Mouse (Mus musculus) myocyte (in vitro differentiated cells): Measurements from ENCODE around the gene Xpnpep1. TPM values are rescaled to one million over a fixed set of nuclear protein-coding genes. Genes with fewer than 3 reads are reported as not detected.

Source experiments
- H3K27me3 ChIP-seq: one replicate; pipeline ENCODE4 v1.6.1; 2011; ENCODE audit not compliant: control insufficient read depth, insufficient read depth, insufficient read length
- H3K36me3 ChIP-seq: one replicate; pipeline ENCODE4 v1.6.1; 2011; ENCODE audit not compliant: control insufficient read depth, insufficient read depth
- H3K4me2 ChIP-seq: one replicate; pipeline ENCODE4 v1.6.1; 2011; ENCODE audit warnings: low read depth, control low read depth
- H3K4me3 ChIP-seq: one replicate; pipeline ENCODE4 v1.5.1; 2011; ENCODE audit warnings: mild to moderate bottlenecking, control low read depth, moderate library complexity
- H3K79me2 ChIP-seq: one replicate; pipeline ENCODE4 v1.6.1; 2011; ENCODE audit not compliant: control insufficient read depth, insufficient read depth
- H3ac ChIP-seq: one replicate; pipeline ENCODE4 v1.6.1; 2011; ENCODE audit not compliant: control insufficient read depth, insufficient read length
- CEBPB ChIP-seq: IDR thresholded peaks from 2 replicates; pipeline ENCODE4 v1.6.1; 2011; ENCODE audit warnings: mild to moderate bottlenecking, moderate library complexity; ENCODE audit not compliant: poor library complexity, insufficient read depth, severe bottlenecking
- E2F4 ChIP-seq: IDR thresholded peaks from one replicate; pipeline ENCODE4 v1.6.1; 2011; ENCODE audit warnings: mild to moderate bottlenecking, control low read depth, moderate library complexity; ENCODE audit not compliant: insufficient read depth
- MAX ChIP-seq: IDR thresholded peaks from one replicate; pipeline ENCODE4 v1.6.1; 2011; ENCODE audit warnings: low read depth, mild to moderate bottlenecking, control low read depth
- MYOD1 ChIP-seq, 3 experiments: IDR thresholded peaks; one replicate each; pipeline ENCODE4 v1.6.1; 2011; ENCODE audit warnings: control low read depth in 2 of 3, low read depth in 2 of 3, mild to moderate bottlenecking in 2 of 3, moderate library complexity in 1 of 3; ENCODE audit not compliant: insufficient read length in 2 of 3, control insufficient read depth in 1 of 3
- MYOG ChIP-seq, 3 experiments: IDR thresholded peaks; one replicate each; pipeline ENCODE4 v1.6.1; 2011; ENCODE audit warnings: control low read depth in 2 of 3, low read depth in 2 of 3, mild to moderate bottlenecking in 2 of 3; ENCODE audit not compliant: insufficient read length in 2 of 3, control insufficient read depth in 1 of 3, insufficient read depth in 1 of 3
- POLR2A ChIP-seq: IDR thresholded peaks from one replicate; pipeline ENCODE4 v1.6.1; 2011; ENCODE audit warnings: low read depth, mild to moderate bottlenecking, control low read depth, moderate library complexity; ENCODE audit not compliant: insufficient read length
- POLR2AphosphoS2 ChIP-seq: IDR thresholded peaks from one replicate; pipeline ENCODE4 v1.6.1; 2011; ENCODE audit warnings: low read depth, control low read depth; ENCODE audit not compliant: insufficient read length
- REST ChIP-seq: IDR thresholded peaks from one replicate; pipeline ENCODE4 v1.6.1; 2011; ENCODE audit warnings: mild to moderate bottlenecking, control low read depth, moderate library complexity; ENCODE audit not compliant: insufficient read depth, insufficient read length
- SRF ChIP-seq: IDR thresholded peaks from one replicate; pipeline ENCODE4 v1.6.1; 2011; ENCODE audit warnings: low read depth; ENCODE audit not compliant: control insufficient read depth, insufficient read length
- TCF12 ChIP-seq: IDR thresholded peaks from one replicate; pipeline ENCODE4 v1.6.1; 2011; ENCODE audit warnings: mild to moderate bottlenecking, control low read depth; ENCODE audit not compliant: poor library complexity, insufficient read depth, severe bottlenecking
- TCF3 ChIP-seq: IDR thresholded peaks from one replicate; pipeline ENCODE4 v1.6.1; 2011; ENCODE audit warnings: low read depth, control low read depth; ENCODE audit not compliant: insufficient read length
- USF1 ChIP-seq: IDR thresholded peaks from one replicate; pipeline ENCODE4 v1.6.1; 2011; ENCODE audit warnings: low read depth, mild to moderate bottlenecking, control low read depth, moderate library complexity
- polyA plus RNA-seq: library from polyadenylated mRNA; unstranded; fragments of >200 nt; fragmentation: generic; extraction: Trizol; gene quantifications from one replicate; pipeline ENCODE4 v1.2.1, GENCODE M21; 2012; ENCODE audit warnings: missing spikeins

Xpnpep1 gene
- polyA plus RNA-seq, 1 experiment = 172 TPM

DNA sequence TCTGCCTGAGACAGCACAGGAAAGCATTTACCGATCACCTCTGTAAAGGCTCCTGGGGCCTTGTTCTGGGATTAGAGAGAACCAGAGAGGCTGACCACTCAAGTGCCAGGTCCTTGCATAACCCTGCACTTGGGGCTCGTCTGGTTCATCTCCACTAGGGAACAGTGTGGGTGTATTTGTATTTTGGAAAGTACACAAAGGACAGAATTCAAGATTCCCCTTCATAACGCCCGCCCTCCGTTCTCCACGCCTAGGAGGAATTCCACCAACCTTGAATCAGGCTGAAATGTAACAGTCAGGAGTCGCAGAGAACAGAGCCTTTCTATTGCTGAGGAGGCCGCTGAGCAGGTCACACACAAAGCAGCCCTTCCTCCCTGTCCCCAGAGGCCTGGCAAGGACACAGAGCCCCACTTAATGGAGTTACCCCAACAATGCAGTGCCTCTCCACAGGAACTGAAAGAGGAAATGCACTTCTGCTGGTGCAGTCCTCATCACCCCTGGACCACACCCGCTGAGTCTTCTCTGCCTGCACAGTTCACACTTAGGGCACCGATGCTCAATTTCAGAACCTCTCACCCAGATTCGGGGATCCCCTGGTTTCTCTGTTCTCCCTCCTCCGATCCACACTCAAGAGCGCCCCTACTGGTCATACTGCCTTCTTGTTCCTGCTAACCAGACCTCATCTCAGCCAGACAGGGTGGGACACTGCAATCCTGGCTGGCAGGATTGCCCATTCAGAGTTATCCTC, 20.1 kb downstream of the Xpnpep1 start:
- Histone ChIP-seq H3K4me2 (no peak overlapping the region), H3ac (no peak overlapping the region), H3K27me3 (no peaks in the 10 kb centered on the region), H3K36me3 (peaks cover 8% of the 10 kb centered on the region), H3K4me3 (no peak overlapping the region), H3K79me2 (no peaks in the 10 kb centered on the region)
- TF ChIP-seq POLR2AphosphoS2 = no peak
- TF ChIP-seq MYOD1 (IDR thresholded peaks at IDR 0.05; ENCODE audit: control insufficient read depth in 1 of 3, insufficient read length in 2 of 3, low read depth in 2 of 3) = no peak
- no peak for TF ChIP-seq POLR2A
- no peak for TF ChIP-seq CEBPB
- TF ChIP-seq REST = no peak
- TF ChIP-seq TCF12 = no peak
- no peak for TF ChIP-seq MAX
- TF ChIP-seq SRF = no peak
- no peak for TF ChIP-seq TCF3
- no peak for TF ChIP-seq USF1
- TF ChIP-seq E2F4 = no peak

- Histone ChIP-seq H3K4me2 (no peak overlapping the region), H3K36me3 (peaks cover 5% of the 10 kb centered on the region), H3K4me3 (no peak overlapping the region), H3ac (no peak overlapping the region), H3K79me2 (no peaks in the 10 kb centered on the region), H3K27me3 (no peaks in the 10 kb centered on the region)
- TF ChIP-seq MAX (no peak), TCF12 (no peak), POLR2AphosphoS2 (no peak), POLR2A (no peak), MYOG (IDR thresholded peaks at IDR 0.05; ENCODE audit: control insufficient read depth in 1 of 3, insufficient read depth in 1 of 3, insufficient read length in 2 of 3, low read depth in 2 of 3) (no peak), REST (no peak), SRF (no peak), E2F4 (no peak), CEBPB (no peak), MYOD1 (IDR thresholded peaks at IDR 0.05; ENCODE audit: control insufficient read depth in 1 of 3, insufficient read length in 2 of 3, low read depth in 2 of 3) (no peak), TCF3 (no peak), USF1 (no peak)
Observed at GRCm38 (mm10) chr19:53017954-53018353, 22.1 kb downstream of the Xpnpep1 start.

GRCm38 (mm10) chr19:53017248-53017647, 22.8 kb downstream of the Xpnpep1 start:
- H3K27me3 ChIP-seq = no peaks in the 10 kb centered on the region
- H3K4me3 ChIP-seq = no peak overlapping the region
- no peaks in the 10 kb centered on the region for H3K79me2 ChIP-seq
- no peak overlapping the region for H3K4me2 ChIP-seq
- no peak for TF ChIP-seq MYOG (IDR thresholded peaks at IDR 0.05; ENCODE audit: control insufficient read depth in 1 of 3, insufficient read depth in 1 of 3, insufficient read length in 2 of 3, low read depth in 2 of 3)
- no peak overlapping the region for H3ac ChIP-seq
- H3K36me3 ChIP-seq = peaks cover 4% of the 10 kb centered on the region

- H3K36me3 ChIP-seq = peaks cover 6% of the 10 kb centered on the region
- TF ChIP-seq MAX (no peak), TCF12 (no peak), MYOG (IDR thresholded peaks at IDR 0.05; ENCODE audit: control insufficient read depth in 1 of 3, insufficient read depth in 1 of 3, insufficient read length in 2 of 3, low read depth in 2 of 3) (no peak), MYOD1 (IDR thresholded peaks at IDR 0.05; ENCODE audit: control insufficient read depth in 1 of 3, insufficient read length in 2 of 3, low read depth in 2 of 3) (no peak), E2F4 (no peak), POLR2A (no peak), REST (no peak), SRF (no peak), POLR2AphosphoS2 (no peak), USF1 (no peak), CEBPB (no peak)
- H3ac ChIP-seq = no peak overlapping the region
- no peak overlapping the region for H3K4me3 ChIP-seq
- H3K79me2 ChIP-seq = no peaks in the 10 kb centered on the region
- H3K4me2 ChIP-seq = no peak overlapping the region
- no peaks in the 10 kb centered on the region for H3K27me3 ChIP-seq
Observed at GRCm38 (mm10) chr19:53014910-53015710, 24.9 kb downstream of the Xpnpep1 start.

GRCm38 (mm10) chr19:53013744-53014143, 26.3 kb downstream of the Xpnpep1 start:
- peaks cover 13% of the 10 kb centered on the region for H3K36me3 ChIP-seq
- no peak overlapping the region for H3ac ChIP-seq
- H3K4me2 ChIP-seq = no peak overlapping the region
- H3K4me3 ChIP-seq = no peak overlapping the region
- no peaks in the 10 kb centered on the region for H3K27me3 ChIP-seq
- no peaks in the 10 kb centered on the region for H3K79me2 ChIP-seq
- no peak for TF ChIP-seq CEBPB
- TF ChIP-seq TCF12 = no peak
- TF ChIP-seq POLR2AphosphoS2 = no peak
- no peak for TF ChIP-seq E2F4
- TF ChIP-seq REST = no peak
- TF ChIP-seq MYOG (IDR thresholded peaks at IDR 0.05; ENCODE audit: control insufficient read depth in 1 of 3, insufficient read depth in 1 of 3, insufficient read length in 2 of 3, low read depth in 2 of 3) = no peak
- no peak for TF ChIP-seq TCF3
- TF ChIP-seq MAX = no peak
- TF ChIP-seq POLR2A = no peak
- no peak for TF ChIP-seq SRF
- TF ChIP-seq MYOD1 (IDR thresholded peaks at IDR 0.05; ENCODE audit: control insufficient read depth in 1 of 3, insufficient read length in 2 of 3, low read depth in 2 of 3) = no peak
- TF ChIP-seq USF1 = no peak
